Mouse (Mus musculus) spleen, postnatal 36 days (tissue): ENCODE data around the gene Ugt1a9.

Experiments
- DNase-seq, 2 experiments: peaks; one replicate each; pipeline ENCODE4 v3.0.0; 2022; ENCODE audit warnings: low spot score in 2 of 2, mixed read lengths in 1 of 2

Ugt1a9 gene

DNA sequence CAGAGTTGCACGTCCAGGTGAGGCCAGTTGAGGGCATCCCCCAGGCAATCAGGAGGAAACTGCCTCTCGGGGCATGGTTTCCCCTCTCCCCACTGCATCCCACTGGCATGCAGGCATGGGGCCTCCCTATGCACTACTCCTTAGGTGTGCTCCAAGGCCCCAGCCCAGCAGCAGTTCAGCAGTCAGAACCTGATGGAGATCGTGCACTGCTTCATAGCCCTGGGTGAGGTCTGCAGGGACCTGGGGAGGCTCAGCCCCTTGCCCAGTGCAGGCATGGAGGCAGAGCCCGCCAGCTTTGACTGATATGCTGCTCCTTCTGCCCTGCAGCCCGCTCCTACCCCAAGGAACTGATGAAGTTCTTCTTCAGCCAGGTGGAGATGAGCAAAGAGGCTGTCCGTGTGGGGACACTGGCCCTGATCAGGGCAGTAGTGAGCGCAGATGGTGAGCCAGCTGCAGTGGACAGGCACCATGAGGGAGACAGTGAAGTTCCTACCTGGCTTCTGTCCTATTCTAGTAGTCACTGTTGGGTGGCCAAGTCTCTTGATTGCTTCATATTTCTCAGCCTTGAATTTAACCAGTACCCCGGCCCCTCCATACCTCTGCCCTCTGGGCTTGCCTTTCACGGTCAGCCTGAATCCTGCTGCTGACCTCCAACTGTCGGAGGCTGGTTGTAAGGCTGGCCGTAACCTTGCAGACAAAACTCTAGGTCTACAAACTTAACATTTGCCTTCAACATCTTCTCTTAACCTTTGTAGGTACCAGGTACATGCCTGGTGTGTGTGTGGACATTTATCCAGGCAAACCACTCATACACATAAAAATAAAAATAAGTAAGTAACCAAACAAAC, 164.7 kb downstream of the Ugt1a9 start:
- DNase-seq = no peak

DNA sequence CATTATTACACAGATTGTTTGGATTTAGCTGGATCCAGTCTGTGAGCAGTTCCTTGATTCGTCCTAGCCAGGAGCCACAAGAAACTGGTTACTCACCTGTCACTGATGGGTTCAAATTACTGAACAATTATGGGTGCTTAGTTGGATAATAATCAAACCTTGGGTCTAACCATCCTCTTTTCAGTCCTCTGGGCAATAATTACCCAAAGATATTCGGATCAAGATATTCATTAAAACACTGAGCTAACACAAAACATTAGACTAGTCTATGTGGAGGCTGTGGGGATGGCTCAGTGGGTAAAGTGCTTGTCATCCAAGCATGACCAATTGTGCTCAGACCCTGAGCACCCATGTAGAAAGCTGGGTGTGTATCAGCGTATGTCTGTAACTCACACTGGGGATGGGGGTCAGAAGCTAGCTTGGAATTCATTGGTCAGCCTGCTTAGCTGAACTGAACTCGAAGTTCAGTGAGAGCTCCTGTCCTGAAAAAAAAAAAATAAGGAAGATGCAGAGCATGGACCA, 165.4 kb downstream of the Ugt1a9 start:
- no peak for DNase-seq

DNA sequence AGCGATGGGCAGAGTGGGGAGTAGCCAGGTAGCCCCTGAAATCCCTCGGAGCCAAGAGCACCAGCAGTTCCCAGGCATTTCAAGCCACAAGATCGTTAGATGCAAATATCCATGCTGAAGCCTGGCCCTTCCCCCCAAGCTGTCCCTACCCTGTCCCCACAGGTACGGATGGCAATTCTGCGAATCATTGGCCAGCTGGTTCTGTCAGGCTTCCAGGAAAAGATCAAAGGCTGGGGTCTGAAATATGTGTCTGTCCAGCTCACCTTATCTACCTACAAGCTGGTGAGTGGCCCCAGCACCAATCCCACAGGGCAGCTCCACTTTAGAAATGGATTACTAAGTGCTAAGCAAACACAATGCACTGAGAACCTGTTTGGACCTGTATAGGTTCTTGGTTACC, 166.7 kb downstream of the Ugt1a9 start:
- no peak for DNase-seq

DNA sequence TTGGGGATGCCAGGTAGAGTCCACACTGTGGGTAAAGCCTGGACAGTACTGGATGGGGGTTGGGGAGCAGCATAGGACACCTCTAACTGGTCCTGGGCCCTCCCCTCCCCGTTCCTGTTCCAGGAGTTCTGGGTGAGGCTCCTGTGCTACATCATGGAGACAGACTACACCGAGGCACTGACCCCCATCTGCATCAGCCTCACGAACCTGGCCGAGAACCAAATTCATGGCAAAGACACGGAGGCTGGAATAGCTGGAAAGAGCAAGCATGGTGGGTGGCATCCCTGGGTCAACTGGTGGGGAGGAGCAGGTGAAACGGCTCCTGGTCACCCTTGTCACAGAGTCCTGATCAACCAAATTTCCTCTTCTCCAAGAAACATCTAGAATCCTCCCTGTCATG, 168.2 kb downstream of the Ugt1a9 start:
- DNase-seq = no peak

DNA sequence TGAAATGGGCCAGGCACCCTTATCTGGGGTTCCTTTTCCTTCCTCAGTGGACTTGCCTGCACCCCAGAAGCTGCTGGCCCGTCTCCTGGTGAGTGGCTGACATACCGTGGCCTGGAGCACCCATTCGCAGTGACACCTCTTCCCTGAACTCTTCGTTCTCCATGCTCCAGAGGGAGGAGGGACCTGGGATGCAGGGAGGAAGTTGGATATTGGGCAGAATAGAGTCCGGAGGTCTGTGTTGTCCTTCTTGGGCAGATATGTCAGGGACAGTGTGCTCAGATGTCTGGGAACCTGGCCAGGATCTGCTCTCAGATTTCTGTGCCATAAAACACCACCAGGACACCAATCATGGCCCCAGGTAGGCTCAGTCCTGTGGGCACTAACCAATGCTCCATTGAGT, 169.5 kb downstream of the Ugt1a9 start:
- DNase-seq = no peak

DNA sequence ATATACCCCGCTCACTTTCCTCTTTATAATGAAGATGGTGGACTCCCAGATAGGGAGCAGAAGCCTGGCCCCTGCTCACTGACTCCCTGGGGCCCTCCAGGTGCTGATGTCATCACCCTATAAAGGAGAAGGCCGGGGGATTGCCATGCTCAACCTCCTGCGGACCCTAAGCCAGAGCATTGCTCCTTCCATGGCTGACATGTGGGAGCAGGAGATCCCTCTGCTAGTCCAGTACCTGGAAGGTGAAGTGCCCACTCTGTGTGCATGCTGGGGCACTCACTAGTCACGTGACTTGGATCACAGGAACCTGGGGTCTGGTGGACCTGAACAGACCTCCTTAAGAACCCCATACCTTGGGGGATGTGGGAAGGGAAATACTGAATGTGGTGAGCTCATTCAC, 170.0 kb downstream of the Ugt1a9 start:
- no peak for DNase-seq

DNA sequence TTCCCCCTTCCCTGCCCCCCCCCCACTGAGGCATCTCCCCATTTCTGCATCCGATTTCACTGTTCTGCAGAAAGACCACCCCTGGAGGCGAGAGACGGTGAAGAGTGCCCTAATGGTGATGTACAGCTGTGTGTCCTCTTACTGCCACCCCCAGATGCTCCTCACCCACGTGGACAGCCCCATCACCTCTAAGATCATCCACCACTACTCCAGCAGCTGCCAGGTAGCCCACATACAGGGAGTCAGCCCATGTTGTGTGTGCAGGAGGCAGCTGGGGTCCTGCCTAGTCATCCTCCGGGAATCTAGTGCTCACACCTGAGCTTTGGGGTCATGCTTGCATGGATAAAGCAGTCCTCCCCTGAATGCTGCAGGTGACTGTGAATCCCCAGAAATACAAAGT, 173.3 kb downstream of the Ugt1a9 start:
- DNase-seq = no peak

DNA sequence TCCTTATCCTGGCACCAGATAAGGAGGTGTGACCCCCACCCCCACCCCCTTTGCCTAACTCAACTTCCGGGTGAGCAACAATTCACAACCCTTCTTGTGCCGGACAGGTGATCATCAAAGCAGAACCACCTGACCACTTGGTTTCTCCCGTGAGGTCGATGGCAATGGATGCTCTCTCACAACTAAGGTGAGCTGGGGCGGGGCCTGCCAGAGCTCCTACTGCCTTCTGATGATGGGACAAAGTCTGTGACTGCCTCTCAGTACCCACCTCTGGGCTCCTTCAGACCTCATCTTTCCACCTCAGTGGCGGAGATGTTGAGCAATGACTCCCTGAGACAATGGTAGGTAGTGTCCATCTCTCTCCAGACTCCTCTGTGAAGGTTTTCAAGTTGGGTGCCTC, 175.3 kb downstream of the Ugt1a9 start:
- DNase-seq = no peak

DNA sequence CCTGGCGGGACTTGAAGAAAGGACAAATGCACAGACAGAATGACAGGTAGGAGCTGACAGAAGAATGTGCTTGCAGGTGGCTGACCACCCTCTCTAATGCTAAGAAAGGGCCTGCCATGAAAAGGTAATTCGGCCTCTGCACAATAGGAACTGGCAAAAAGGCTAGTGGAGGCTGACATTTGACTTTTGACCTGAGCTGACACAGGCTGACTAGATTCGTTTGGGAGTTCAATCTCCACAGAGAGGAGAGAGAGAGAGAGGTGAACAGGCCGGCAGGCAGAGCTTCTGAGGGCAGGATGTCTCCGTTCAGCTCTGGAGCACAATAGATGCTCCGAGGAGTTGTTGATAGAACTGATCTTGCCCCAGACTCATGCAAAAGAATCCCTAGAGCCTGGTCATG, 175.8 kb downstream of the Ugt1a9 start:
- DNase-seq = no peak

DNA sequence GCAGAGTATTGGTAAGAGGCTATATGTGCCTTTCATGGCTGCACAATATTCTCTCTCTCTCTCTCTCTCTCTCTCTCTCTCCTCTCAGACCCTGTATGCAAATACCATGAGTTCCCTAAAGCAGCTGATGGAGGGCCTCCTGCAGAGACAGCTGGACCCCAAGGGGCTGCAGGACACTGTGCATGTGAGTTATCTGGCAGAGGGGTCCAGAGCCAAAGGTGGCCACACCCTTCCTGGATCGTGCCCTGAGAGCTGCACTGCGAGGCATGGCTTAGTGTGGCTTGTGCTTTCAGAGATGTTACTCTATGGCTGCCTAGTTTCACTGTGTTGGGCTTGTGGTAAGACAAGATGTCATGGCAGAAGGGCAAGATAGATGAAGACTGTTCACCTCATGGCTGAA, 177.1 kb downstream of the Ugt1a9 start:
- no peak for DNase-seq

DNA sequence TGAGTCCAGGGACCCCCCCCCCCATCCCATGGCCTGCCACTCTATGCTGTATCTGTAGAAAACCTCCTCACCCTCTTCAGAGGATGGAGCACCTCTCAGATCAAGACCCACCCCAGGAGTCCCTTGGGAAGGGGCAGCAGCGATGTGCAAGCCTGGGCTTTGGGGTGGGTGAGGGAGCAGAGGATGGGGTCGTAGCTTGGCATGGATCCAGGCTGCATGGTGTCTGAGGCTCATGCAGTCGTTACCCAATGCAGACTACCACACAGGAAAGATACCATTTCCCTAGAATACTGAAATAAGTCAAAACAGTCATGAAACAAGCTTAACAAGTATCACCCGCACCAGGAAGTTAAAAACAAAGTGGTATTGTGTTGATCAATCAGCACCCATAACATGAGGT, 178.1 kb downstream of the Ugt1a9 start:
- no peak for DNase-seq

DNA sequence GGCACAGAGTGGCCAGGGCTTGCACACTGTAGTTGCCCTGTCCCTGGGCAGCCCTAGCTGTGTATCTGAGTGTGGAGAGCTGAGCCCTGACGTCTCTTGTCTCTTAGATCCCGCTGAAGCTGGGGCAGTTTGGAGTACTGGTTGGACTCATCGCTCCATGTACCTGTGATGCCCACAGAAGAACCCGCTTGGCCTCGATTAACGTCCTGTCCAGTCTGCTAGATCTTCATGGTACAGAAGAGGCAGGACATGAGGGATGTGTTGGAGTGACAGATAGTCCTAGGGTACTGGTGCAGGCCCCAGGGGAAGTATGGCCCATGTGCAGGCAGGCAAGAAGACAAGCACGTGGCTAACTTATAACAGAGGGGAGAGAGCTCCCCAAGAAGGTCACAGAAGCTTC, 179.0 kb downstream of the Ugt1a9 start:
- DNase-seq = no peak

DNA sequence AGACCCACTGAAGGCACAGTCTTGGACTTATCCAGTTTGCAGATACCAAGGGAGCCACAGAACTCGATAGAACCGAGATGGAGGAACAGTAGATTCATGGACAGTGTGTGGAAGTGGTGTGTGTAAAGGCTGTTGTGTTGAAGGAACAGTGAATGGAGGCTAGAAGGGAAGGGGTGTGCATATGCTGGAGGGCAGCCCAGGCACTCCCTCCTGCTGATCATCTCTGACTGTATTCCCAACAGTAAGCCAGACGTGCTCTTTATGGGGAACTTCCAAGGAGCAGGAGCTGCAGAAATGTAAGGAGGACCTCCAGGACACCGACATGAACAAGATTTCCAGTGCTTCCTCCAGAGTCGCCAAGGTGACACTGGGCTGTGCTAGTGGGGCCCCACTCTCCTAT, 179.4 kb downstream of the Ugt1a9 start:
- DNase-seq = no peak

DNA sequence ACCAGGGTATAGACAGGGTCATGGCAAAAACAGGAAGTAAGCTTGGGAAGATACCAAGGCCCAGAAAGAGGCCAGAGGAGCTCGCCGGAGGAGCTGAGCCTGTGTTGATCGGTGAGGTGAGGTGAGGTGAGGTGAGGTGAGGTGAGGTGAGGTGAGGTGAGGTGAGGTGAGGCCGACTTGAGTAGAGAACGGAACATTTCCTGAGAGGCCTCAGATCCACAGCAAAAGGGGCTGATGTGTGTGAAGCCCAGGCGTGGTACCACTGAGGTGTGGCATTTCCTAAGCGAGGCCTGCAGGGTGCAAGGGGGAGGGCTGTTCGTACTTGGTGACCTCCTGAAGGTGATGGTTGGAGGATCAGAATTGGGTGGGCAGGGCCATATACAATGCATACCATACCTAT, 182.5 kb downstream of the Ugt1a9 start:
- no peak for DNase-seq

DNA sequence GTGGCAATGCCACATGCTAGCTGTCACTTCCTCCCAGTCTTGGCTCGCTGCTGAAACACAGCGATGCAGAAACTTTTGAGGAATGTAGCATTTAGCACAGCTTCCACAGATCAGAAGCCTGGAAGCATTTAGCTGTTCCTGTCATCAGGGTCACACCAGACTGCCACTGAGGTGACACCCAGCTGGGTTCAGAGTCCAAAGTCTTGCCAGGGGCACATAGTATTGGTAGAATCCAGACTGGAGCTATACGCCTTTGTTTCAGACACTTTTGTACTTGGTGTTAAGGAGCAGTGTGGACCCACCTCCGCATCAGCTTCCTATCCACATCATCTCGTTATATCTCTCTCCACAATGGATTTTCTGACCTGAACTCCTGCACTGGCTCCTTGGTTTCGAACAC, 182.9 kb downstream of the Ugt1a9 start:
- DNase-seq = no peak

DNA sequence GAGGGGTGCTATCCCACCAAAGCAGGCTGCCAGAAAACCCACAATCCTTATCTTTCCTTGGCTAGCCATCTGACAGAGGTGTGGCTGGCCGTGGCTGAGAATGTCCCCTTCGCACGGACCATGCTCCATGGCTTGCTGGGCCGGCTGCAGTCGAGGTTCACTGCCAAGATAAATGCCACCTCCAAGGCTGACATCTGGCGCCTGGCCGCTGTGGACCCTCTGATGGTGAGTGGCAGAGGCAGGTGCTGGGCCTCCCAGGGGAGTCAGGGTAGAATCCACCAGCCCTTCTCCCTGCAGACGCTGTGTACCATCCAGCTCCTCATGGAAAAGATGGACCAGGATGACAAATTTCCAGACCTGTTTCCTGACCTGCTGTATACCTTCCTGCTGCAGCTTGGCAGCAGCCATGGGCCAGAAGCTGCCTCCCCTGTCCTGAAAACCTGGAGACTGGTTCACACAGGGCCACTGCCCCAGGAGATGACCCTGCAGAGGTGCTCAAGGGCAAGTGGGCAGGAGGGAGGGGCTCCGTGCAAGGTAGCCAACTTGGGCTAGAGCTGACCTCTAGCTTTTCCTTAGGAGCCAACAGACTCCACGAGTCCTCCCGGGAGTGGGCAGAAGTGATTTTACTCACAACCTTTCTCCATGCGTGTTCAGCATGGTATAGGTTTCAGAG, 184.3 kb downstream of the Ugt1a9 start:
- no peak for DNase-seq

DNA sequence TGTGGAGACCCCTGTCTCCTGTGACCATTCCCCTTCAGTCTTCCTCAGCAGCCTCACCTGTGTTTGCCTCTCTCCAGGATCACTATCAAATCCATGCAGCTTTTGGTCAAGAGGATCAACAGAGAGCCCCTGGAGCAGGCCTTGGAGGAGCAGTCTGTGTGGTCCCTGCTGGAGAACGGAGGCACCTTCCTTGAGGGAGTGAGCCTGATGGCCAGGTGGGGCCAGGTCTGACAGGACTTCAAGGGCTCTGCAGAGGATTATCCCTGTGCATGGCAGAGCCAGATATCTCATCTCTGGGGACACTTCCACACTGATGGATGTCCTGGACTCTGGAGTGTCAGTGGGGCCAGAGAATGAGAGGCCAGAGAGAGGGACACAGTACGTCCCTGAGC, 184.9 kb downstream of the Ugt1a9 start:
- no peak for DNase-seq

DNA sequence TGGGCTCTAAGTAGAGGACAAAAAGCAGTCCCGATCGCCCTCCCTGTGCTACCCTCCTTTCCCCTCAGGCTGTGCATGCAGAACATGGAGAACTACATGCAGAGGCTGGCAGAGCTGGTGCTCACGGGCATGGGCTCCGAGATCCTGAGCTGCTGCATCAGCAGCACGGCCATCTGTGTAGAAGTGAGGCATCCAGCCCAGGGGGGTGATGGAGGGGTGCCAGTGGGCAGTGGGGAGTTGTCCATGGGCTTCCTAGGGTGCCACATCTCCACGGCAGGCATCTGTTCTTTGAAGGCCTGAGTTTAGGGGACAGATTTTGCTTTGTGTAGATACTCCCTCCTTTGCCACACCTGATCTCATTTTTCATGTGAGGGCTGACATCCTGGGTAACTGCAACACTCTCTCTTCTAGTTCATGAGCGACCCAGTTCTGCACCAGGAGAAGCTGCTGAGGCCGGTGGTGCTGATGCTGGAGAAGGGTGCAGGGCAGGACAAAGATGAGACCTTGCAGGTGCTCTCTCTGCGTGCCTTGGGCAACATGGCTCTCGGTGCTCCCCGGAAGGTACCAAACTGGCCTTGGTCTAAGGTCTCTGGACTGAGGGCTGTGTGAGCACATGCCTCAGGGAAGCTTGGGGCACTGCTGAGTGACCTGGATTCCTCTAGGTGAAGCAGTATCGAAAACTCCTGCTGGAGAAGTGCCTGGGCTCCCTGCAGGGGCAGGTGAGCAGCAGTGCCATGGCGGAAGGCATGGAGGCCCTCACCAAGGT, 185.6 kb downstream of the Ugt1a9 start:
- no peak for DNase-seq

DNA sequence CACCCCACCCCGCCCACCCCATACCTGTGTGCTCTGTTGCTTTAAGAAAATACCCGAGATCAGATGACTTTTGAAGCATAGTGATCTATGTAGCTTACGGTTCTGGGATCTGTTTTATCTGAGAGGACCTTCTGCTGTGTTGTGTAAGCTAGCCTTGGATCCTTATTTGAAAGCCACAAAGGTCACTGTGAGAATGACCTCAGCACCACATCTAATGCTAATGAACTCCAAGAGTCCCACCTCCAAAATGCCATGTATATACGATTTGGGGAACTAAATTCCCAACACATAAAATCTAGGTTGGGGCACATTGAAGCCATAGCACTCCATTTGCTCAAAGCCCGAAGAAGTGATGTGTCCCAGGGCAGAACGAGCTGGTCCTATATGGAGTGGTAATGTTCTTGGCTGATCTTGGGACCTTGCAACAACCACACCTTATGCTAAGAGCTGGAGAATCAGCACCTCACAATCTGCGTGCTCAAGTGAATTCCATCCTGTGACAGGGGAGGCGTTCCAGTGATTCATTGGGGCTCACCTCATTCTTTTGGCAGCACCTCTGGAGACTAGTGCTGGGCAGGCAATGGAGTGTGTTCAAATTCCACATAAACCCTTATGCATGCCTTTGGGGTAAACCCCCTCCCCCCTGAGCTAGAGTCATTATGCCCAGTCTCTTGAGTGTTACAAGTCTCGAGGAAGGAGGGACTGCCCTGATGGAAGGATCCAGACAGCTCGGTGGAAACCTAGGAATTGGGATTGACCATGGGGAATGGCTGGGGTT, 186.5 kb downstream of the Ugt1a9 start:
- DNase-seq = no peak

DNA sequence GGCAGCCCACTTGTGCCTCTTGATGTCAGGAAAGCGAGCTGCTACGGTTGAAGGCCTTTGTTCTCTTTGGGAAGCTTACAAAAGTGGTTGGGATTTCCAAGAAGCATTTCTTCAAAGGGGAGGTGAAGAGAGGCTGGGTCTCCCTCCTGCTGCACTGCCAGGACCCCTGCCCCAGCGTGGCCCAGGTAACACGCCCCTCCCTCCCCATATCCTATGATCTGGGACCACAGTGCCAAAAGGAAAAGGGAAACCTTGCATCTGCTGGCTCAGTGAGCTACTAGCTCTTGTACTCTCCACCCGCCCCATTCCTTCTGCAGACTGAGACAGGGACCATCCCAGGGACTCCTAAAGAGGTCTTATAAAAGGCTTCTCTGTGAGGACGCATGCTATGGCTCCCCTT, 187.1 kb downstream of the Ugt1a9 start:
- no peak for DNase-seq

DNA sequence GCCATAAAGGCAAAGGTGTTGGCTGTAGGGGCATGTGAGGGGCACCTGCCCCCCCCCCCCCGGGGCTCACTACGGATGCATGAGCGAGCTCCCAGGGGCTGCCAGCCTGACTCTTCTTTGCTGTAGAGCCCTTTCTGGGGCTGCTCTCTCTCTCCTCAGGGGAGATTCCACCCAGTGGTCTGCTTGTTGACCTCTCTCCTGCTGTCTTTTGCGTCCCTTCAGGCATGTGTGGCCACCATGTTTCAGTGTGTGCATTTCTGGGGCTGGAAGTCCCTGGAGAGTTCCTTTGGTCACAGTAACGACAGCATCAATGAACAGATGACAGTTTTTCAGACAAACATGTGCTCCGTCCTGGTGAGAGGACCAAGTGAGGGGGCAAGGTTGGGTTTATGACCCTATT, 187.8 kb downstream of the Ugt1a9 start:
- DNase-seq = no peak
